Mouse (Mus musculus): ENCODE measurements at regions not wholly inside any gene's neighbourhood (a gene's known extent, or its start where the extent isn't known, plus 50 kb on each side); places are given as distances from the start of the nearest gene placed in this dataset.
A peak's percentile ranks its signal among the peaks of the same experiment; 100 is the strongest.

DNA sequence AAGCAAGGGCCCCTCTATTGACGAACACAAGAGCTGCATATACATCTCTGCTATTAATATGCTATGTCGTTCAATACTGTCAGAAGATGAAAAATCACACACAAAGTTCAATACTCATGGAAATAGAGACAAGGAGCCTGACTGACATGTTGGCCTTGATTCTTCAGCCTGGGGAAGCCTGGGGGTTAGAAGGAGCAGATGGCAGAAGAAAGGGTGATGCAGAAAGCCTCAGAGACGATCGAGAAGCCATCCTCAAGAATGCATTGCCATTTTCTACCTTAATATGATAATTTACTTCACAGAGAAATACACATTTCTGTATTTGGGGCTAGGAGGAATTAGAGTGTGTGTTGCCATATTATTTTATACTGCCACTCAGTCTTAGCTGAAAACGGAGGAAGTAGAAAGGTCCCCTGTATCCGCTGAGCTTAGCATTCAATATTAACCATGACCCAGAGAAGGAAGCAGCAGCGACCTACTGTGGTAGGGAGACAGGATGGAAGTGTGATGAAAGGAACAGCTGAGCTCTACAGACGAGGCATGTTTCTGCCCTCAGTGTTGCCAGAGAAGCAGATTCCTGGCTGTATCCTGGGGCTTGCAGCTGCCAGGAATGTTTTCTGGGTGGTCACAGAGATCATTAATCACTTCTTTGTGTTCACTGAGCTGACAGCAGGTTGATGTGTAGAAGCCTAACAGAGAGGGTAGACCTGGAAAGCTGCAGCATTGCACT lies 105.2 kb downstream of the Lrig3 start:
- no peak for DNase-seq (ENCODE audit: low spot score in 2 of 2)

- DNase-seq (ENCODE audit: low spot score in 2 of 2), result no peak
These were observed 105.7 kb downstream of the Lrig3 start for GRCm38 (mm10) chr10:126071714-126072057.

DNA sequence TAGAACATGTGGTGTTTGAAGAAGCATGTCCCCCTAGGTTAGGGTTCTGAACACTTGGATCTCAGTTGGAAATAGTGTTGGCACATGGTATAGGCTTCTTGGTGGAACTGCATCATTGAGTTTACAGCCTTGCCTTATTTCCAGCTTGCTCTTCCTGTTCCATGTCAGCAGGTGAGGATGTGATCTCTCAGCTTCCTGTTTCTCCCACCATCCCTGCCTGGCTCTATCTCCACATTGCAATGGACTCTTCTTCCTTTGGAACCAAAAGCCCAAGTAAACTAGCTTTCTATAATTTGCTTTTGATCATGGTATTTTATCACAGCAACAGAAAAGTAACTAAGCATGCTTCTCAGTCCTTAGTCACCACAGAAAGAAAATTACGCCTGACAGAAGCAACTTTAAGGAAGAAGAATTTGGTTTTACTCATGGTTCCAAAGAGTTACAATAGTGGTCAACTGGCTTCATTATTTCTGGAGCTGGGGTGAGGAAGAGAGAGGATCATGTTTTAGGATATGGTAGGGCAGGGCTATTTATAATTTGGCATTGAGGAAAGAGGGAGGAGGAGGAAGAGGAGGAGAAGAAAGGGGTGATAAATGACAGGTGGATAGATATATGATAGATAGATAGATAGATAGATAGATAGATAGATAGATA lies 111.5 kb downstream of the Lrig3 start:
- no peak for DNase-seq (ENCODE audit: low spot score in 2 of 2)

DNA sequence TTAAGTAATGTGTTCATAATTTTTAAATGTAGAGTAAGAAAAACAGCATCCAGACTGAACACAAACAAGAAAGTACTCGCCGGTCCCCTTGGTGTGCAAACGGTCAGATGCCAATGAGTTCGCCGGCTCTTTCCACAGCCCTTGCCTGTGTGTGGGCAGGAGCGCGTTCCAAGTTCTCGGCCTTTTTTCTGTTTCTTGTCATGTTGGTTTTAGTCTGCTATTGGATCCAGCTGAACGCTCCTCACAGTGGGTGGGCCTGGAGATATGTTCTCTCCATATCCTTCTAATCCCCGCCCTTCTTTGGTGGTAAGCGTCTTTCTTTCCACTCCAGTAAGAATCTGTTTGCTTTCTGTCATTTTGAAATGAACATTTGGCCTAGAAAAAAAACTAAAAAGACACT lies 116.6 kb downstream of the Lrig3 start:
- no peak for DNase-seq (ENCODE audit: low spot score in 2 of 2)

GRCm38 (mm10) chr10:126086684-126087083 lies 120.7 kb downstream of the Lrig3 start:
- no peak for DNase-seq (ENCODE audit: low spot score in 2 of 2)

DNA sequence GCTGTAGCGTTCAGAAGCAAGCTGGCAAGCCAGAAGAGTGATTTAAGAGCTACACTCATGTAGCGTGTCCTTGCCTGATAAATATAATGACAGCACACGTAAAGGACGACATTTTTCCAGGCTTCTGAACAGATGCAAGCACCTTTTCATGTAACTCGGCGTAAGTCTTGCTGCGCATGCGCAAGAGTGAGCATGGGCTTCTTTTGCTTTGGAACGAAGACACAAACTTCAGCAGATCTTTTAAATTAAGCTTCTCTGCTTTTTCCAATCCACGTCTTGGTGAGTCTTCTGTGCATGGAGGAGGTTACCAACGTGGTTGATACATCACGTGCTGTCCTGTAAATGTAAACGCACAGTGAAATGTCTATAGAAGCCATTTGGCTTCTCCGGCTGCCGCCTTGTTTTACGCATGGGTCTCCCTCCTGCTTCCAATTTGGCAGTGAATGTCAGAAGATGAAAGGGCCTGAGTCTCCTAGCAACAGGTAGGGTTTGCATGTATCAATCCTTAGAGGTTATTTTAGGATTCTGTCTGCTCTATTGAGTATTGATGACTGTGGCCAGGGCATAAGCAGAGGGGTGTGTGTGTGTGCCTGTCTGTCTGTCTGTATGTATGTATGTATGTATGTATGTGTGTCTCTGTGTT lies 128.4 kb downstream of the Lrig3 start:
- peak; percentile 14 to 36 for DNase-seq (ENCODE audit: low spot score in 2 of 2)

GRCm38 (mm10) chr10:126097896-126098295 lies 131.9 kb downstream of the Lrig3 start:
- no peak for DNase-seq (ENCODE audit: low spot score in 2 of 2)

GRCm38 (mm10) chr10:126102876-126103275 lies 136.9 kb downstream of the Lrig3 start:
- DNase-seq (ENCODE audit: low spot score in 2 of 2), result no peak

DNA sequence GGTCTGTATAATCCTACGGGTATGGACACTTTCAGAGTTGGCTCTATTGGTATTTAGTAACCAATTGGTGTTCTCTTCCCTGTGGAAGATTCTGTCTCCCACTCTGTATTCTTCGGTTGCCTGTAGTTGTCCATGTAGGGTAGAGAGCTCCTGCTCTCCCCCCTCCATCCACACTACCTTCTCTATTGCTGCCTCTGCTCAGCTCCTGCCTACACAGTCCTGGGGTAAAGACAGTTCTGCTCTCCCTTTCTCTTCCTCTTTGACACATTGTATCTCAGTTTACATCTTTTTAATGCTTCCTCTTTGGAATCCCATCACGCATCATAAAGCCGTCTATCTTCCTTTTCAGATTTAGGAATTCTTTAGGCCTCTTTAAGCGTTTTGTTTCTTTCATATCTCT lies 147.1 kb downstream of the Lrig3 start:
- DNase-seq (ENCODE audit: low spot score in 2 of 2), result no peak

GRCm38 (mm10) chr10:126115386-126115785 lies 149.4 kb downstream of the Lrig3 start:
- DNase-seq (ENCODE audit: low spot score in 2 of 2), result no peak

- no peak for DNase-seq (ENCODE audit: low spot score in 2 of 2)
These were observed 155.7 kb downstream of the Lrig3 start for GRCm38 (mm10) chr10:126121626-126122025.

DNA sequence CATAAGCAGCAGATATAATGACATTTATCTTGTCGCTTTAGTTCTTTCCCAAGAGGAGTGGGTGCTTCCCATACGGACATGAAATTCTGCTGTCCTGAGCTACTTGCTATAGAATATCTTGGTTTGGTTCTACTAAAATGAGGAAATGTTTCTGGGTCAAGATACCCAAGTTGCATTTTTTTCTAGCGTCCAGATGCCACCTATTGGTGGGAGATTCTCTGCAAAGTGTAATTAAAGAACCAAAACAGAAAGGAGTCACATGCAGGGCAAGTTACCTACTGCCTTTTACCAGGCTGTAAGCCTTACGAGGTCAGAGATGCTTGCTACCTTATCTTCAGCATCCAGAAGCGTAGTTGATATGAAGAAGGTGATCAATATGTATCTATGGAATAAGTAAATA lies 156.5 kb downstream of the Lrig3 start:
- DNase-seq (ENCODE audit: low spot score in 2 of 2), result no peak

- DNase-seq (ENCODE audit: low spot score in 2 of 2), result no peak
These were observed 167.2 kb downstream of the Lrig3 start for GRCm38 (mm10) chr10:126133188-126133587.

GRCm38 (mm10) chr10:126133957-126134356 lies 168.0 kb downstream of the Lrig3 start:
- no peak for DNase-seq (ENCODE audit: low spot score in 2 of 2)

GRCm38 (mm10) chr10:126138585-126138984 lies 172.6 kb downstream of the Lrig3 start:
- no peak for DNase-seq (ENCODE audit: low spot score in 2 of 2)

- DNase-seq (ENCODE audit: low spot score in 2 of 2), result no peak
These were observed 175.6 kb downstream of the Lrig3 start for GRCm38 (mm10) chr10:126141586-126141985.

GRCm38 (mm10) chr10:126143833-126144232 lies 177.9 kb downstream of the Lrig3 start:
- no peak for DNase-seq (ENCODE audit: low spot score in 2 of 2)

DNA sequence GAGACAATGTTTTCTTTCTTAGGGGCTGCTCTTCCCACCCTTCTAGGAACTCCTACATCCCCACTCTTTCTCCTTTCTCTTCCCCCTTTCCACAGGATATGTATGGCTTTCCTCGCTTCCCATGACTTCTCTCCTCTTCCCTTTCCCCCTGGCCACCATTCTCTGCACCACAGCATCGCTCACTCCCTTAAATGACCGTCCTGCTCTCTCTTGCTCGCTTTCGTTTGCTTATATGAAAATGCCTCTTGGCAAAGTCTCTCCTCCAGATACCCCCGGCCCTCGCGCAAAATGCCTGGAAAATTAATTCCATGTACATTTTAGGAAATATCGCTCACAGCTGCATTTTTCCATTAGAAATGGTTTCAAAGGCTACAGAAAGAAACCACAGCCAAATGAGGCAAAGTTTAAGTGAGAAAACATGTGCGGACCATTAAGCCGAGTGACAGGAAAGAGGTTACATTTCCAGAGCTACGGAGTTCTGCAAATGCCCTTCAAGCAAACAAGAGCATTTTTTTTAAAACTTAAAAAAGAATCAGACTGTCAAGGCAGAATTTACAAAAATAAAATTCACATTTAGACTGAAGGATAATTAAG lies 178.7 kb downstream of the Lrig3 start:
- DNase-seq (ENCODE audit: low spot score in 2 of 2), result no peak

- DNase-seq (ENCODE audit: low spot score in 2 of 2), result no peak
These were observed 191.3 kb downstream of the Lrig3 start for GRCm38 (mm10) chr10:126157300-126157699.

DNA sequence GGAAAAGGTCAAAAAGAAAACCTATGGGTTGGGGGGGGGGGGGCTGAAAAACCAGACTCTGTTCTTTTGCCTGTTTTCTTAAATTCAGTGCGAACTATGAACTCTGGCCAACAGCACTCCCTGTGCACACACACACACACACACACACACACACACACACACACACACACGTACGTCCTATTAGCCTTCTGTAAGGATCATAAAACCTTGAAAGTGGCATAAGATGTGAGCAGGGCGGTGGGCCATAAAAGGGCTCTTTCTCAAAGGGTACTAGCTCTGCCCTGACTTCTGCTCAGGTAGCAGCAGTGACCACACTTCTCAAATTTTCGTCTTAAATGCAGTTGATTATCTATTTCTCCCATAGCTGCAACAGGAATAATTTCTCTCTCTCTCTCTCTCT lies 199.2 kb downstream of the Lrig3 start:
- DNase-seq (ENCODE audit: low spot score in 2 of 2), result no peak

DNA sequence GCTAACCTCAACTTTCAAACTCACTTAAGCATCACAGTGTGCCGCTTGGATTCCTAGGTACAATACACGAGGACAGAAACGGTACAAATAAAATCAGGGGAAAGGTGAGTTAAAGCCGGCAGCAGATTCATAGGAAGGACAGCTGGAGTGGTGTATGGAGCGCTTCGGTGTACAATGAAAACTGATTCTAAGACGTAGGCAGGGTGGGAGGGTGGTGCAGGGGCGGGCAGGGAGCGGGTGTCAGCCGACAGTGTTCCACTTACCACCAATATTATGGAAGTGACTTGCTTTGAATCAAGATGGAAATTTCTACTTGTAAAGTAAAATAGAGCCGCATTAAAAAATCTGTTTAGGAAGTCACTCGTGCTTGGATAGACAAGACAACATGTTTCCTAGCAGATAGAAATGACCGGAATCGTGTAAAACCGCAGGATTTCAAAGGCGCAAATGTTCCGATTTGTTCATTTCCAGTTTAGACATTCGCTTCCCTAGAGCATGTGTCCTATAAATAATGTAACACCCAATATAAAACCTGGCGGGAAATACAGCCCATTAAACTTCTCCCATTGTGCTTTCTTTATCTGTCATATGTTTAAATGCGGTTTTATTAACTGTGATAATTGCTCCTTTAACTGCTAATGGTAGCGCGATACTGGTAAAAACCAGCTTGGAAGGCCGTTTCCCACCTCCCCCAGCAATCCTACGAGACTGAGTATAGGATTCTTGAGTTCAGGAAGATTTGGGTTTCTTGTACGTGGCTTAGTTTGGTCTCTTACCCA lies 203.3 kb downstream of the Lrig3 start:
- no peak for DNase-seq (ENCODE audit: low spot score in 2 of 2)

DNA sequence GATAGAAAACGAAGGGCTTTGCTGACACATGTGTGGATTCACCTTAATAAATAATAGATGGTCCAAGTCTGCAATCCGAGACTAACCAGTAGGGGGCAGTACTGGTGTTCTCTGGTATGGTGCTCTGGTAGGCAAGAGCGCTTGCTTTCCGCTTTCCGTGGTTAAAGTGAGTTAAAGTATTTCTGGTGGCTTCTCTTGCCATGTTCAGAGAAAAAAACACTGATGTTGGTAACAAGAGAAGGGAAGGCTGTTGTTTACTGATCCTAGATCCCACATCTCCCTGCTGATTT lies 203.9 kb downstream of the Lrig3 start:
- DNase-seq (ENCODE audit: low spot score in 2 of 2), result no peak
